Mouse (Mus musculus): ENCODE results near the gene Eml5.

DNA sequence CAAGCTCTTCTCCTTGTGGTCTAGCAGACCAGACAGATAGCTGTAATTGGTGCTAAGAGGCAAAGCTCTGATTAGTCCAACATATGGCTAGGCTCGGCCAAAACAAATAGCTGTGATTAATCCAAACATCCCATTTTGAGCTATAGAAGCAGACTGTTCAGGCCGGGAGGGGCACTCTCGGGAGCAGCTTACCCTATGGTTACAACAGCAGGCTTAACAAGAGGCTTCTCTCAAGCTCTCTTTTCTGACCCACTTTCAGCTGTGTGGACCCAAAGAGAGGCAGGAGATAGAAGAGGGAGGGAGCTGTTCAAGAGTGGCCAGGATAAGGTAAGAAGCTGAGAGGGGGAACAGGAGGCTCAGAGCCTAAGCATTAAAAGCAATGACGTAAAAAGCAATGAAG is 155.7 kb downstream of the Eml5 start:
- TF ChIP-seq CTCF (IDR thresholded peaks at IDR 0.05; ENCODE audit: low read depth, low read length) (no peak), TAL1 (conservative IDR thresholded peaks at IDR 0.05; ENCODE audit: low read depth, low read length) (no peak)

All from G1E (cell line).